Mouse (Mus musculus): ENCODE data around the gene Galnt10. TPM values are rescaled to one million over a fixed set of nuclear protein-coding genes. Genes with fewer than 3 reads are reported as not detected.
A peak's percentile ranks its signal among the peaks of the same experiment; 100 is the strongest.

Galnt10 gene
- polyA plus RNA-seq, 1 experiment from 2014 or later, result 6.3 TPM

DNA sequence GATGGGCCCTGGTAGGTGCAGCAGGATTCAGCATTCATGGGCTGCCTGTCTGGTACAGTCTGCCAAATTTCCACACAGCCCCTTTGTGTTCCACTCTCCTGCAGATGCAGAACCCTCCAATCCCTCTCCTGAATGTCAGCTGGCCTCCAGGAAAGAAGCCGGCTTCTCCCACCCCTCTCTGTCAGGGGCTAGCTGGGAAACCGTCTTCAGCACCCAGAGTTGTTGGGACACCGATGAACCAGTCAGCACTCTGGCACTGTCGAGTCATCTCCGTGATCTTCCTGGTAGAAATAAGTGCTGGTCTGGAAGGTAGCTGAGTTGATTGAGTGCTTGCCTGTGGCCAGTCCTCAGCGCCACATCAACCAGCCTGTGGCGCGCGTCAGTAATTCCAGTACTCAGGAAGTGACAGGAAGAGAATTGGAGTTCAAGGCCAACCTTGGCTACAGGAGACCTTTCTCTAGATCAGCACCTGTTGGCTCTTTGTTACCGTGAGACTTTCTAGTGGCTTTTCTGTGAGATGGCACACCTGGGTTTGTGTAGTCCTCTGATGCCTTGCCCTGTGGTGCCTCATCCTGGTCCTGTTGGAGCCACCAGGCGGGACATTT lies 3.1 kb downstream of the Galnt10 start:
- Histone ChIP-seq H3K9ac (ENCODE audit: low read length) (no peak overlapping the region), H3K4me2 (ENCODE audit: low read length) (no peak overlapping the region), H3K4me3 (ENCODE audit: control insufficient read depth in 1 of 2, insufficient read depth in 1 of 2, low read depth in 1 of 2, low read length in 2 of 2) (no peak overlapping the region), H3K27ac (replicated peaks in 1 of 2; ENCODE audit: control insufficient read depth in 1 of 2, insufficient read depth in 1 of 2, low read depth in 2 of 2, low read length in 2 of 2) (no peak overlapping the region), H3K4me1 (ENCODE audit: control insufficient read depth in 2 of 2, insufficient read depth in 2 of 2, low read length in 2 of 2) (peaks cover 16 to 23% of the 10 kb centered on the region in 2 experiments), H3K9me3 (ENCODE audit: control insufficient read depth, low read length) (no peaks in the 10 kb centered on the region), H3K36me3 (ENCODE audit: control insufficient read depth, insufficient read depth, low read length) (no peaks in the 10 kb centered on the region), H3K27me3 (ENCODE audit: control insufficient read depth, insufficient read depth, low read length) (no peaks in the 10 kb centered on the region)
- no peak for ATAC-seq (ENCODE audit: insufficient number of reproducible peaks, insufficient read depth, low FRiP score, low read depth)
- WGBS, result 86% methylated on average over 11 of the region's 11 CpGs

GRCm38 (mm10) chr11:57649269-57649668 lies 4.0 kb downstream of the Galnt10 start:
- WGBS, result 73% methylated on average over 4 of the region's 4 CpGs
- no peak overlapping the region for H3K9ac ChIP-seq (ENCODE audit: low read length)

GRCm38 (mm10) chr11:57649671-57650070 lies 4.4 kb downstream of the Galnt10 start:
- Histone ChIP-seq H3K36me3 (ENCODE audit: control insufficient read depth, insufficient read depth, low read length) (no peaks in the 10 kb centered on the region), H3K4me3 (ENCODE audit: control insufficient read depth in 1 of 2, insufficient read depth in 1 of 2, low read depth in 1 of 2, low read length in 2 of 2) (no peak overlapping the region), H3K9ac (ENCODE audit: low read length) (no peak overlapping the region), H3K27ac (replicated peaks in 1 of 2; ENCODE audit: control insufficient read depth in 1 of 2, insufficient read depth in 1 of 2, low read depth in 2 of 2, low read length in 2 of 2) (no peak overlapping the region), H3K9me3 (ENCODE audit: control insufficient read depth, low read length) (no peaks in the 10 kb centered on the region), H3K27me3 (ENCODE audit: control insufficient read depth, insufficient read depth, low read length) (no peaks in the 10 kb centered on the region), H3K4me1 (ENCODE audit: control insufficient read depth in 2 of 2, insufficient read depth in 2 of 2, low read length in 2 of 2) (peaks cover 16 to 19% of the 10 kb centered on the region in 2 experiments), H3K4me2 (ENCODE audit: low read length) (no peak overlapping the region)
- 65% methylated on average over 10 of the region's 10 CpGs for WGBS
- no peak for ATAC-seq (ENCODE audit: insufficient number of reproducible peaks, insufficient read depth, low FRiP score, low read depth)

More at GRCm38 (mm10) chr11:57649269-57649668, 4.0 kb downstream of the Galnt10 start:
- ATAC-seq (ENCODE audit: insufficient number of reproducible peaks, insufficient read depth, low FRiP score, low read depth), result no peak
- Histone ChIP-seq H3K9me3 (ENCODE audit: control insufficient read depth, low read length) (no peaks in the 10 kb centered on the region), H3K36me3 (ENCODE audit: control insufficient read depth, insufficient read depth, low read length) (no peaks in the 10 kb centered on the region), H3K4me3 (ENCODE audit: control insufficient read depth in 1 of 2, insufficient read depth in 1 of 2, low read depth in 1 of 2, low read length in 2 of 2) (no peak overlapping the region), H3K4me2 (ENCODE audit: low read length) (no peak overlapping the region), H3K27ac (replicated peaks in 1 of 2; ENCODE audit: control insufficient read depth in 1 of 2, insufficient read depth in 1 of 2, low read depth in 2 of 2, low read length in 2 of 2) (no peak overlapping the region), H3K27me3 (ENCODE audit: control insufficient read depth, insufficient read depth, low read length) (no peaks in the 10 kb centered on the region), H3K4me1 (ENCODE audit: control insufficient read depth in 2 of 2, insufficient read depth in 2 of 2, low read length in 2 of 2) (peaks cover 16% of the 10 kb centered on the region in 2 experiments)

DNA sequence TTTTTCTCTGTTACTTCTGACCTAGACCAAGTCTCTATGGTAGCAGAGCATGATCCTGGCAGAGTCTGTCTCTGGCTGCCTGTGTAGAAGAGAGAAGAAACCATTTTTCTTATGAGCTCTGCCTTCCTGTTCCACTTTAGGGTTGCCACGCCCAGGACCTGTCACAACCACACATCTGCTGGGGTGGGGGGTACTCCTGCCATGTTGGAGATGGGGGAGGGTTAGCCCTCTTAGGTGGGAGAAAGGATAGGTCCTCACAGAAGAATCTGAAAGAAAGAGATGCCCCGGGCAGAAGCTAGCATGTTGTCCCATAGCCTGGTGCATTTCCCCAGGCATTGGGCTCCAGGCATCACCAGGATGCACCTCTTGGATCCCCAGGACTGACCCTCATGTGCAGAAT lies 5.6 kb downstream of the Galnt10 start:
- peak overlapping the region; percentile 50; the same call in 1 of the 2 replicates for H3K9ac ChIP-seq (ENCODE audit: low read length)

DNA sequence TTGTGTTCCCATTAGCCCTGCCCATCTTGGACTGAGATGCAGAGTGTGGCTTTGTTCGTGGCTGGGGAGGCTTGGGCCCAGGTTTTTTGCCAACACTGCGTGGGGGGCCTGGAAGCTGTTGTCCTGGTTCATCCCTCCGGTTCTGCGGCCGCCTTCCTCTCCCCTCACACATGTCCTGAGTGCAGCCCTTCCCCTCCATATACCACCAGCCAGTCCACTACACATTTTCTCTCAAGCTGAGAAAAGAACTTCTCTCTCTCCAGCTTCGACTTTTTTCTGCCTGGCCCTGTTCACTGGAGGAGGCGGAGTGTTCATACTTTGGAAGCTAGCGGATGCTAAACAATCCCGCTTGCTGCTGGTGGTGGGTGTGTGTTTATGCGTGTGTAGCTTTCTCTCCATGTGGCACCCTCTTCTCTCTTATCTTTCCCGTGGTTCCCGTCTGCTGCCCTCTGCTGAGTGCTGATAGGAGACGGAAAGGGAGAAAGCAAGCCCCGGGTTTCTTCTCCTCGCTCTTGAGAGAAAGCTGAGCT lies 6.1 kb downstream of the Galnt10 start:
- peak overlapping the region; percentile 50 for H3K4me2 ChIP-seq (ENCODE audit: low read length)
- ATAC-seq (ENCODE audit: insufficient number of reproducible peaks, insufficient read depth, low FRiP score, low read depth), result no peak
- WGBS, result 25% methylated on average over 15 of the region's 15 CpGs
- H3K27me3 ChIP-seq (ENCODE audit: control insufficient read depth, insufficient read depth, low read length), result no peaks in the 10 kb centered on the region
- no peak overlapping the region; a peak in 1 of 4 replicates for H3K4me3 ChIP-seq (ENCODE audit: control insufficient read depth in 1 of 2, insufficient read depth in 1 of 2, low read depth in 1 of 2, low read length in 2 of 2)
- H3K9me3 ChIP-seq (ENCODE audit: control insufficient read depth, low read length), result no peaks in the 10 kb centered on the region
- H3K9ac ChIP-seq (ENCODE audit: low read length), result peak overlapping the region; percentile 50; the same call in 1 of the 2 replicates
- peaks cover 27 to 35% of the 10 kb centered on the region in 2 experiments for H3K4me1 ChIP-seq (ENCODE audit: control insufficient read depth in 2 of 2, insufficient read depth in 2 of 2, low read length in 2 of 2)
- peak overlapping the region in 1 of 2 experiments; percentile 20; a peak in 1 of 4 replicates for H3K27ac ChIP-seq (replicated peaks in 1 of 2; ENCODE audit: control insufficient read depth in 1 of 2, insufficient read depth in 1 of 2, low read depth in 2 of 2, low read length in 2 of 2)
- no peaks in the 10 kb centered on the region for H3K36me3 ChIP-seq (ENCODE audit: control insufficient read depth, insufficient read depth, low read length)

More for the DNA sequence above, 5.6 kb downstream of the Galnt10 start:
- no peak overlapping the region for H3K27ac ChIP-seq (replicated peaks in 1 of 2; ENCODE audit: control insufficient read depth in 1 of 2, insufficient read depth in 1 of 2, low read depth in 2 of 2, low read length in 2 of 2)
- no peaks in the 10 kb centered on the region for H3K27me3 ChIP-seq (ENCODE audit: control insufficient read depth, insufficient read depth, low read length)
- peaks cover 22 to 31% of the 10 kb centered on the region in 2 experiments for H3K4me1 ChIP-seq (ENCODE audit: control insufficient read depth in 2 of 2, insufficient read depth in 2 of 2, low read length in 2 of 2)
- no peak for ATAC-seq (ENCODE audit: insufficient number of reproducible peaks, insufficient read depth, low FRiP score, low read depth)
- H3K4me3 ChIP-seq (ENCODE audit: control insufficient read depth in 1 of 2, insufficient read depth in 1 of 2, low read depth in 1 of 2, low read length in 2 of 2), result no peak overlapping the region
- no peak overlapping the region for H3K4me2 ChIP-seq (ENCODE audit: low read length)
- 83% methylated on average over 2 of the region's 2 CpGs for WGBS
- no peaks in the 10 kb centered on the region for H3K36me3 ChIP-seq (ENCODE audit: control insufficient read depth, insufficient read depth, low read length)
- H3K9me3 ChIP-seq (ENCODE audit: control insufficient read depth, low read length), result no peaks in the 10 kb centered on the region

- Histone ChIP-seq H3K27ac (replicated peaks in 1 of 2; ENCODE audit: control insufficient read depth in 1 of 2, insufficient read depth in 1 of 2, low read depth in 2 of 2, low read length in 2 of 2) (no peak overlapping the region), H3K4me3 (ENCODE audit: control insufficient read depth in 1 of 2, insufficient read depth in 1 of 2, low read depth in 1 of 2, low read length in 2 of 2) (no peak overlapping the region), H3K9ac (ENCODE audit: low read length) (no peak overlapping the region), H3K36me3 (ENCODE audit: control insufficient read depth, insufficient read depth, low read length) (no peaks in the 10 kb centered on the region), H3K4me1 (ENCODE audit: control insufficient read depth in 2 of 2, insufficient read depth in 2 of 2, low read length in 2 of 2) (peaks cover 27 to 42% of the 10 kb centered on the region in 2 experiments), H3K9me3 (ENCODE audit: control insufficient read depth, low read length) (no peaks in the 10 kb centered on the region), H3K27me3 (ENCODE audit: control insufficient read depth, insufficient read depth, low read length) (no peaks in the 10 kb centered on the region), H3K4me2 (ENCODE audit: low read length) (peak overlapping the region; percentile 50; the same call in 1 of the 2 replicates)
- ATAC-seq (ENCODE audit: insufficient number of reproducible peaks, insufficient read depth, low FRiP score, low read depth), result no peak
- WGBS, result 85% methylated on average over 23 of the region's 23 CpGs
Measured at GRCm38 (mm10) chr11:57652206-57652922, 7.1 kb downstream of the Galnt10 start.

DNA sequence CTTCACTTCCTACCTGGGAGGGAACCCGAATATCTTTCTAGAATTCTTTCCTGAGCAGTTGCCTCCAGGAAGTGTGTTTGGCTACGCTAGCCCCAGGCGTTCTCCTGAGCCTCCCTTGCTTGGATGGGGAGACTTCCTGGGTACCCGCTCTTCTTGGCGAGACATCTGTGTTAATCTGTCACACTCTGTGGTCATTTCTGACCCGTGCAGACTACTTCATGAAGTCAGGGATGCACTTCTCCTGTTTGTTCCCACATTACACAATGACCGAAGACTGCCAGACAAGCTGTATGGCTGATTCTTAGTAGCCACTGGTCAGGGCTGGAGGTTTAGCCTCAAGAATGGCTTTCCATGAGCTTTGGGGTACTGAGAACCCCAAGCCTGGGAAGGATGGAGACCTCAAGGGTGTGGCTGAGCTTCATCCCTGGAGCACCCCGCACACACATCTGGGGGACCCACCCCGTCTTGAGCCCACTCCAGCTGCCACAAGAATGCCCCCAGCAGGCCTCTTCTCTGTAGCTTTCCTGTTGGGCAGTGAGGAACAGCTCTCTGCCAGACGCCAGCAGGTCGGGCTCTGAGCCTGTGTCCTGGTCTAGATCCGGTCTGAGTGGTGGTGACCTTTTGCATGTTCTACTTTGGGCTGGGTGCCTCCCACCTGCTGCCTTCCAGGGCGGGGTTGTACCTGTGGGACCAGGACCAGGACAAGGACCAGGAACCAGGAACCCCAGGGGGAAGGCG lies 7.8 kb downstream of the Galnt10 start:
- H3K27ac ChIP-seq (replicated peaks in 1 of 2; ENCODE audit: control insufficient read depth in 1 of 2, insufficient read depth in 1 of 2, low read depth in 2 of 2, low read length in 2 of 2), result no peak overlapping the region
- H3K9me3 ChIP-seq (ENCODE audit: control insufficient read depth, low read length), result no peaks in the 10 kb centered on the region
- no peaks in the 10 kb centered on the region for H3K27me3 ChIP-seq (ENCODE audit: control insufficient read depth, insufficient read depth, low read length)
- WGBS, result 84% methylated on average over 14 of the region's 14 CpGs
- ATAC-seq (ENCODE audit: insufficient number of reproducible peaks, insufficient read depth, low FRiP score, low read depth), result no peak
- H3K4me2 ChIP-seq (ENCODE audit: low read length), result no peak overlapping the region
- peaks cover 30 to 46% of the 10 kb centered on the region in 2 experiments for H3K4me1 ChIP-seq (ENCODE audit: control insufficient read depth in 2 of 2, insufficient read depth in 2 of 2, low read length in 2 of 2)
- H3K4me3 ChIP-seq (ENCODE audit: control insufficient read depth in 1 of 2, insufficient read depth in 1 of 2, low read depth in 1 of 2, low read length in 2 of 2), result no peak overlapping the region
- no peaks in the 10 kb centered on the region for H3K36me3 ChIP-seq (ENCODE audit: control insufficient read depth, insufficient read depth, low read length)
- H3K9ac ChIP-seq (ENCODE audit: low read length), result no peak overlapping the region
